Mouse (Mus musculus): Measurements from ENCODE around the gene Fcnb.

GRCm38 (mm10) chr2:28089095-28089494 is 4.4 kb upstream of the Fcnb start:
- no peak for TF ChIP-seq CTCF (IDR thresholded peaks at IDR 0.05; ENCODE audit: control insufficient read depth, insufficient read depth, low read length)
- TF ChIP-seq POLR2A (IDR thresholded peaks at IDR 0.05; ENCODE audit: borderline replicate concordance, control insufficient read depth, low read depth, low read length), result no peak

Data from bone marrow, adult 2 months (tissue).